Mouse (Mus musculus) inflammation-experienced regulatory T-cells, adult 6 months (primary cell): Measurements from ENCODE around the gene Rln3. TPM values are rescaled to one million over a fixed set of nuclear protein-coding genes. Genes with fewer than 3 reads are reported as not detected.

ENCODE experiments used
- ATAC-seq: one replicate; pipeline ENCODE4 v1.8.0; 2017
- polyA plus RNA-seq, 3 experiments: library from polyadenylated mRNA; unstranded; fragments of 100-300 nt; shearing (Covaris generic); gene quantifications; one replicate each; pipeline ENCODE4 v1.2.1; 2017

The Rln3 gene
- polyA plus RNA-seq, 3 experiments from 2014 or later = 21.2 to 34.2 (median 31.9) TPM

GRCm38 (mm10) chr8:84065037-84065436 is 20.2 kb upstream of the Rln3 start, which contains the start of gene Gm10643:
Gm10643 (minus strand) TSS chr8:84065137.
- ATAC-seq = no peak

GRCm38 (mm10) chr8:84063861-84064610 is 19.2 kb upstream of the Rln3 start:
- peak; percentile 32 for ATAC-seq

- no peak for ATAC-seq
These were observed 15.4 kb upstream of the Rln3 start for GRCm38 (mm10) chr8:84060245-84060644.

GRCm38 (mm10) chr8:84059226-84059625 is 14.4 kb upstream of the Rln3 start:
- ATAC-seq = no peak

- no peak for ATAC-seq
These were observed 13.0 kb upstream of the Rln3 start for GRCm38 (mm10) chr8:84057827-84058226.

GRCm38 (mm10) chr8:84053229-84053628 is 8.4 kb upstream of the Rln3 start:
- no peak for ATAC-seq

- ATAC-seq = no peak
These were observed 7.9 kb upstream of the Rln3 start for GRCm38 (mm10) chr8:84052746-84053145.

GRCm38 (mm10) chr8:84048171-84048570 is 3.4 kb upstream of the Rln3 start:
- ATAC-seq = no peak

- no peak for ATAC-seq
These were observed 1.7 kb upstream of the Rln3 start for GRCm38 (mm10) chr8:84046505-84046904.

GRCm38 (mm10) chr8:84044103-84044502 is 697 bp downstream of the Rln3 start:
- ATAC-seq = no peak

GRCm38 (mm10) chr8:84042948-84043342 is 1.9 kb downstream of the Rln3 start:
- no peak for ATAC-seq

- peak; percentile 87 for ATAC-seq
These were observed 2.5 kb downstream of the Rln3 start, which contains the start of gene Il27ra for GRCm38 (mm10) chr8:84042066-84042947. Il27ra (minus strand) TSS chr8:84042589.

- ATAC-seq = no peak
These were observed 5.8 kb downstream of the Rln3 start for GRCm38 (mm10) chr8:84039050-84039449.

GRCm38 (mm10) chr8:84038015-84038414 is 6.8 kb downstream of the Rln3 start:
- ATAC-seq = no peak

- ATAC-seq = no peak
These were observed 12.0 kb downstream of the Rln3 start for GRCm38 (mm10) chr8:84032777-84033176.

- no peak for ATAC-seq
These were observed 15.5 kb downstream of the Rln3 start for GRCm38 (mm10) chr8:84029272-84029671.

- peak; percentile 46 for ATAC-seq
These were observed 17.4 kb downstream of the Rln3 start for GRCm38 (mm10) chr8:84027449-84027848.

- peak; percentile 48 for ATAC-seq
These were observed 18.9 kb downstream of the Rln3 start for GRCm38 (mm10) chr8:84025863-84026262.

- ATAC-seq = no peak
These were observed 20.6 kb downstream of the Rln3 start for GRCm38 (mm10) chr8:84024171-84024570.

GRCm38 (mm10) chr8:84023631-84024030 is 21.2 kb downstream of the Rln3 start:
- ATAC-seq = no peak

- no peak for ATAC-seq
These were observed 21.7 kb downstream of the Rln3 start for GRCm38 (mm10) chr8:84023085-84023484.

- no peak for ATAC-seq
These were observed 23.2 kb downstream of the Rln3 start for GRCm38 (mm10) chr8:84021569-84021968.

GRCm38 (mm10) chr8:84021096-84021495 is 23.7 kb downstream of the Rln3 start, which contains the start of gene Palm3:
Palm3 (plus strand) TSS chr8:84021471.
- ATAC-seq = no peak

- no peak for ATAC-seq
These were observed 25.1 kb downstream of the Rln3 start for GRCm38 (mm10) chr8:84019738-84020137.
